Mouse (Mus musculus): ENCODE measurements at regions not wholly inside any gene's neighbourhood (a gene's known extent, or its start where the extent isn't known, plus 50 kb on each side); places are given as distances from the start of the nearest gene placed in this dataset.
A peak's percentile ranks its signal among the peaks of the same experiment; 100 is the strongest.

GRCm38 (mm10) chr13:110450526-110450925 is 55.7 kb downstream of the Plk2 start:
- no peak for DNase-seq
- intact Hi-C loops (cut with DNase I): no loop called here

GRCm38 (mm10) chr13:110452009-110452525 is 57.2 kb downstream of the Plk2 start:
- intact Hi-C loops (cut with DNase I): no loop called here
- DNase-seq: no peak

- no peak for DNase-seq
- intact Hi-C loops (cut with DNase I): no loop called here
Observed at GRCm38 (mm10) chr13:110455085-110455484, 60.2 kb downstream of the Plk2 start.

GRCm38 (mm10) chr13:110455569-110456196 is 60.8 kb downstream of the Plk2 start:
- intact Hi-C loops (cut with DNase I): no loop called here
- DNase-seq: no peak

- DNase-seq: no peak
- intact Hi-C loops (cut with DNase I): no loop called here
Observed at GRCm38 (mm10) chr13:110458701-110459100, 63.9 kb downstream of the Plk2 start.

GRCm38 (mm10) chr13:110461581-110461980 is 66.7 kb downstream of the Plk2 start:
- intact Hi-C loops (cut with DNase I): no loop called here
- DNase-seq: no peak

- DNase-seq: no peak
- intact Hi-C loops (cut with DNase I): no loop called here
Observed at GRCm38 (mm10) chr13:110471526-110471925, 76.7 kb downstream of the Plk2 start.

GRCm38 (mm10) chr13:110477709-110478108 is 82.9 kb downstream of the Plk2 start:
- intact Hi-C loops (cut with DNase I): no loop called here
- DNase-seq: no peak

- no peak for DNase-seq
- intact Hi-C loops (cut with DNase I): no loop called here
Observed at GRCm38 (mm10) chr13:110484358-110484940, 89.6 kb downstream of the Plk2 start.

- intact Hi-C loops (cut with DNase I): no loop called here
- no peak for DNase-seq
Observed at GRCm38 (mm10) chr13:110485515-110485914, 90.7 kb downstream of the Plk2 start.

GRCm38 (mm10) chr13:110490166-110490565 is 95.3 kb downstream of the Plk2 start:
- intact Hi-C loops (cut with DNase I): no loop called here
- no peak for DNase-seq

GRCm38 (mm10) chr13:110492296-110493001 is 97.6 kb downstream of the Plk2 start:
- DNase-seq: peak; percentile 1 to 19
- intact Hi-C loops (cut with DNase I): no loop called here

- intact Hi-C loops (cut with DNase I): no loop called here
- DNase-seq: no peak
Observed at GRCm38 (mm10) chr13:110493002-110493552, 98.2 kb downstream of the Plk2 start.

GRCm38 (mm10) chr13:110497461-110497860 is 102.6 kb downstream of the Plk2 start:
- DNase-seq: no peak
- intact Hi-C loops (cut with DNase I): no loop called here

GRCm38 (mm10) chr13:110507814-110508362 is 113.0 kb downstream of the Plk2 start:
- DNase-seq: no peak
- intact Hi-C loops (cut with DNase I): no loop called here

GRCm38 (mm10) chr13:110517986-110518385 is 123.1 kb downstream of the Plk2 start:
- intact Hi-C loops (cut with DNase I): no loop called here
- peak in 1 of 2 experiments; percentile 13 for DNase-seq

GRCm38 (mm10) chr13:110522974-110523373 is 128.1 kb downstream of the Plk2 start:
- intact Hi-C loops (cut with DNase I): no loop called here

GRCm38 (mm10) chr13:110527681-110528080 is 132.8 kb downstream of the Plk2 start:
- no peak for DNase-seq
- intact Hi-C loops (cut with DNase I): no loop called here

More at GRCm38 (mm10) chr13:110522974-110523373, 128.1 kb downstream of the Plk2 start:
- DNase-seq: no peak

GRCm38 (mm10) chr13:110529624-110530023 is 134.8 kb downstream of the Plk2 start:
- no peak for DNase-seq
- intact Hi-C loops (cut with DNase I): loop anchor here (10.0 kb wide), 1 partner anchor 335 kb away; no protein-coding TSS in a partner anchor

GRCm38 (mm10) chr13:110534320-110534764 is 139.5 kb downstream of the Plk2 start:
- intact Hi-C loops (cut with DNase I): loop anchor here (2.0 to 10.0 kb wide), 2 partner anchors 140 to 330 kb away; partner anchors contain the start of gene Plk2
- DNase-seq: peak; percentile 30 to 36

GRCm38 (mm10) chr13:110535785-110536184 is 140.9 kb downstream of the Plk2 start:
- no peak for DNase-seq
- intact Hi-C loops (cut with DNase I): loop anchor here (2.0 to 10.0 kb wide), 2 partner anchors 141 to 329 kb away; partner anchors contain the start of gene Plk2

All from heart, postnatal 14 days (tissue).